Mouse (Mus musculus) layer of hippocampus, adult 9-11 months (tissue): ENCODE measurements around the gene Kdm1a.

Source experiments
- DNase-seq: peaks from one replicate; pipeline ENCODE4 v3.0.0; 2022

The Kdm1a gene

GRCm38 (mm10) chr4:136601476-136601875, 1.0 kb downstream of the Kdm1a start:
- peak; percentile 31 for DNase-seq

- no peak for DNase-seq
Measured at GRCm38 (mm10) chr4:136600536-136600935, 2.0 kb downstream of the Kdm1a start.

- no peak for DNase-seq
Measured at GRCm38 (mm10) chr4:136599869-136600268, 2.7 kb downstream of the Kdm1a start.

GRCm38 (mm10) chr4:136598268-136598876, 4.2 kb downstream of the Kdm1a start:
- no peak for DNase-seq

GRCm38 (mm10) chr4:136595221-136595620, 7.3 kb downstream of the Kdm1a start:
- no peak for DNase-seq

GRCm38 (mm10) chr4:136594006-136594405, 8.5 kb downstream of the Kdm1a start:
- no peak for DNase-seq

GRCm38 (mm10) chr4:136592111-136592510, 10.4 kb downstream of the Kdm1a start:
- DNase-seq = no peak

GRCm38 (mm10) chr4:136588003-136588402, 14.5 kb downstream of the Kdm1a start:
- no peak for DNase-seq

GRCm38 (mm10) chr4:136587221-136587827, 15.2 kb downstream of the Kdm1a start:
- no peak for DNase-seq

- DNase-seq = no peak
Measured at GRCm38 (mm10) chr4:136581885-136582284, 20.6 kb downstream of the Kdm1a start.

GRCm38 (mm10) chr4:136569998-136570397, 32.5 kb downstream of the Kdm1a start:
- no peak for DNase-seq

GRCm38 (mm10) chr4:136568629-136569028, 33.9 kb downstream of the Kdm1a start:
- no peak for DNase-seq

GRCm38 (mm10) chr4:136562755-136563154, 39.8 kb downstream of the Kdm1a start:
- no peak for DNase-seq

- no peak for DNase-seq
Measured at GRCm38 (mm10) chr4:136560270-136560991, 42.1 kb downstream of the Kdm1a start.

GRCm38 (mm10) chr4:136559690-136560089, 42.8 kb downstream of the Kdm1a start:
- DNase-seq = no peak

GRCm38 (mm10) chr4:136557638-136558037, 44.9 kb downstream of the Kdm1a start:
- no peak for DNase-seq

GRCm38 (mm10) chr4:136553108-136553507, 49.4 kb downstream of the Kdm1a start:
- DNase-seq = no peak

- no peak for DNase-seq
Measured at GRCm38 (mm10) chr4:136548381-136548801, 54.1 kb downstream of the Kdm1a start.

GRCm38 (mm10) chr4:136547721-136548120, 54.8 kb downstream of the Kdm1a start:
- DNase-seq = peak; percentile 63

GRCm38 (mm10) chr4:136546279-136547045, 56.1 kb downstream of the Kdm1a start:
- no peak for DNase-seq

- DNase-seq = peak; percentile 29
Measured at GRCm38 (mm10) chr4:136545151-136545550, 57.4 kb downstream of the Kdm1a start.

- DNase-seq = peak; percentile 35
Measured at GRCm38 (mm10) chr4:136526412-136526811, 76.1 kb downstream of the Kdm1a start.

- no peak for DNase-seq
Measured at GRCm38 (mm10) chr4:136524309-136524708, 78.2 kb downstream of the Kdm1a start.
